Mouse (Mus musculus) neural tube, embryonic 14.5 days (tissue): ENCODE results near the gene Tbxa2r. TPM values are rescaled to one million over a fixed set of nuclear protein-coding genes. Genes with fewer than 3 reads are reported as not detected.

Experiments
- ATAC-seq: fragments of 200-750 bp; cut with Nextera tagmentation; 2 replicates; pipeline ENCODE4 v1.8.0; 2017; ENCODE audit warnings: low read depth, mild to moderate bottlenecking, moderate TSS enrichment, moderate library complexity
- H3K27ac ChIP-seq: fragments of 300-500 bp; sonication (generic); 2 replicates; pipeline ENCODE4 v1.5.1; 2014; ENCODE audit warnings: low read depth, mild to moderate bottlenecking, control low read depth, low read length, moderate library complexity, mixed read lengths
- H3K27me3 ChIP-seq: fragments of 300-500 bp; sonication (generic); 2 replicates; pipeline ENCODE4 v1.6.1; 2014; ENCODE audit warnings: low read length; ENCODE audit not compliant: control insufficient read depth, insufficient read depth
- H3K36me3 ChIP-seq: fragments of 300-500 bp; sonication (generic); 2 replicates; pipeline ENCODE4 v1.6.1; 2014; ENCODE audit warnings: low read length, mixed read lengths; ENCODE audit not compliant: control insufficient read depth, insufficient read depth
- H3K4me1 ChIP-seq: fragments of 300-500 bp; sonication (generic); 2 replicates; pipeline ENCODE4 v1.6.1; 2014; ENCODE audit warnings: low read length; ENCODE audit not compliant: control insufficient read depth, insufficient read depth
- H3K4me2 ChIP-seq: fragments of 300-500 bp; sonication (generic); 2 replicates; pipeline ENCODE4 v1.6.1; 2014; ENCODE audit warnings: mild to moderate bottlenecking, low read depth, low read length, control low read depth
- H3K4me3 ChIP-seq: fragments of 300-500 bp; sonication (generic); 2 replicates; pipeline ENCODE4 v1.5.1; 2014; ENCODE audit warnings: low read depth, low read length, control low read depth, mixed read lengths
- H3K9ac ChIP-seq: fragments of 300-500 bp; sonication (generic); replicated peaks from 2 replicates; pipeline ENCODE4 v1.6.1; 2014; ENCODE audit warnings: low read depth, mild to moderate bottlenecking, control low read depth, low read length, mixed read lengths
- H3K9me3 ChIP-seq: fragments of 300-500 bp; sonication (generic); 2 replicates; pipeline ENCODE4 v1.6.1; 2016; ENCODE audit warnings: low read length; ENCODE audit not compliant: control insufficient read depth
- WGBS: fragments of 180-500 bp; shearing (Covaris S2); extraction: QIAGEN DNeasy Blood & Tissue Kit; methylation state at CpG from one replicate; pipeline ENCODE4 v1.1.7; 2014; 5-methylcytosine and 5-hydroxymethylcytosine counted together
- polyA plus RNA-seq: library from polyadenylated mRNA; unstranded; fragments of >200 nt; fragmentation: Nextera tagmentation; extraction: Ambion mirVana; gene quantifications from 2 replicates; pipeline ENCODE4 v1.2.1, GENCODE M21; 2014

The Tbxa2r gene
- polyA plus RNA-seq, 1 experiment from 2014 or later = 1.9 TPM

GRCm38 (mm10) chr10:81365073-81365472, 36.5 kb downstream of the Tbxa2r start:
- Histone ChIP-seq H3K9ac (no peak overlapping the region), H3K36me3 (peaks cover 33% of the 10 kb centered on the region)

GRCm38 (mm10) chr10:81365672-81366476, 37.3 kb downstream of the Tbxa2r start, which contains the start of gene 4930404N11Rik:
Gene 4930404N11Rik (minus strand): TSS chr10:81365816.
- 14% methylated on average over 12 of the region's 12 CpGs for WGBS
- Histone ChIP-seq H3K36me3 (peaks cover 39% of the 10 kb centered on the region), H3K4me1 (peaks cover 10% of the 10 kb centered on the region; the same call in 1 of the 2 replicates), H3K27me3 (0 out of 2 replicates have a peak, but pooled peaks cover 3% of the 10 kb centered on the region), H3K9ac (no peak within 1 kb of the TSS), H3K4me2 (peak within 1 kb of the TSS; percentile 30; the same call in 1 of the 2 replicates), H3K4me3 (no peak within 1 kb of the TSS), H3K27ac (no peak within 1 kb of the TSS), H3K9me3 (no peaks in the 10 kb centered on the region)
- 0 out of 2 replicates have a peak, but pooled peaks have one; percentile 7 for ATAC-seq

More at GRCm38 (mm10) chr10:81365073-81365472, 36.5 kb downstream of the Tbxa2r start:
- Histone ChIP-seq H3K4me2 (no peak overlapping the region), H3K4me3 (no peak overlapping the region), H3K27ac (no peak overlapping the region), H3K9me3 (no peaks in the 10 kb centered on the region), H3K27me3 (0 out of 2 replicates have a peak, but pooled peaks cover 3% of the 10 kb centered on the region), H3K4me1 (peaks cover 12% of the 10 kb centered on the region; the same call in 1 of the 2 replicates)
- WGBS = 44% methylated on average over 4 of the region's 4 CpGs
- no peak; the same call in 1 of the 2 replicates for ATAC-seq

GRCm38 (mm10) chr10:81366477-81367206, 38.1 kb downstream of the Tbxa2r start:
- H3K36me3 ChIP-seq = peaks cover 39% of the 10 kb centered on the region
- H3K4me2 ChIP-seq = no peak overlapping the region
- no peak for ATAC-seq

GRCm38 (mm10) chr10:81367207-81367495, 38.6 kb downstream of the Tbxa2r start:
- H3K9ac ChIP-seq = no peak overlapping the region
- no peak for ATAC-seq
- no peaks in the 10 kb centered on the region for H3K9me3 ChIP-seq
- H3K36me3 ChIP-seq = peaks cover 39% of the 10 kb centered on the region
- WGBS = 50% methylated on average over 6 of the region's 6 CpGs
- 0 out of 2 replicates have a peak, but pooled peaks cover 3% of the 10 kb centered on the region for H3K27me3 ChIP-seq
- no peak overlapping the region for H3K4me2 ChIP-seq
- H3K27ac ChIP-seq = no peak overlapping the region
- H3K4me3 ChIP-seq = no peak overlapping the region
- peaks cover 10% of the 10 kb centered on the region; the same call in 1 of the 2 replicates for H3K4me1 ChIP-seq

More at GRCm38 (mm10) chr10:81366477-81367206, 38.1 kb downstream of the Tbxa2r start:
- H3K27me3 ChIP-seq = 0 out of 2 replicates have a peak, but pooled peaks cover 3% of the 10 kb centered on the region
- no peak overlapping the region for H3K27ac ChIP-seq
- 81% methylated on average over 6 of the region's 6 CpGs for WGBS
- peaks cover 10% of the 10 kb centered on the region; the same call in 1 of the 2 replicates for H3K4me1 ChIP-seq
- no peak overlapping the region for H3K4me3 ChIP-seq
- H3K9ac ChIP-seq = no peak overlapping the region
- H3K9me3 ChIP-seq = no peaks in the 10 kb centered on the region

- Histone ChIP-seq H3K4me1 (peaks cover 21% of the 10 kb centered on the region), H3K4me3 (no peak overlapping the region), H3K36me3 (peaks cover 8% of the 10 kb centered on the region; the same call in 1 of the 2 replicates), H3K27ac (no peak overlapping the region), H3K4me2 (no peak overlapping the region), H3K9me3 (no peaks in the 10 kb centered on the region), H3K27me3 (no peaks in the 10 kb centered on the region), H3K9ac (no peak overlapping the region)
- no peak for ATAC-seq
- WGBS = 92% methylated on average over 10 of the region's 10 CpGs
These were observed 46.8 kb downstream of the Tbxa2r start for GRCm38 (mm10) chr10:81375322-81375721.

GRCm38 (mm10) chr10:81376561-81377361, 48.2 kb downstream of the Tbxa2r start:
- Histone ChIP-seq H3K27me3 (no peaks in the 10 kb centered on the region), H3K9ac (no peak overlapping the region; the same call in 1 of the 2 replicates), H3K27ac (no peak overlapping the region), H3K4me3 (peak overlapping the region; percentile 75), H3K4me2 (peak overlapping the region; percentile 89), H3K9me3 (no peaks in the 10 kb centered on the region), H3K36me3 (peaks cover 4% of the 10 kb centered on the region; the same call in 1 of the 2 replicates), H3K4me1 (peaks cover 21% of the 10 kb centered on the region)
- no peak for ATAC-seq
- WGBS = 43% methylated on average over 6 of the region's 6 CpGs

- H3K4me2 ChIP-seq = peak overlapping the region; percentile 89
- H3K4me1 ChIP-seq = peaks cover 21% of the 10 kb centered on the region
- peak overlapping the region; percentile 79; the same call in 1 of the 2 replicates for H3K9ac ChIP-seq
- 65% methylated on average over 2 of the region's 2 CpGs for WGBS
- peak overlapping the region; percentile 75 for H3K4me3 ChIP-seq
- H3K9me3 ChIP-seq = no peaks in the 10 kb centered on the region
- no peak overlapping the region for H3K27ac ChIP-seq
- no peak for ATAC-seq
- H3K27me3 ChIP-seq = no peaks in the 10 kb centered on the region
- peaks cover 4% of the 10 kb centered on the region; the same call in 1 of the 2 replicates for H3K36me3 ChIP-seq
These were observed 48.8 kb downstream of the Tbxa2r start for GRCm38 (mm10) chr10:81377362-81377664.

- Histone ChIP-seq H3K9ac (peak within 1 kb of the TSS; percentile 79), H3K36me3 (peaks cover 4% of the 10 kb centered on the region; the same call in 1 of the 2 replicates), H3K4me2 (peak within 1 kb of the TSS; percentile 89), H3K4me3 (peak within 1 kb of the TSS; percentile 75), H3K27me3 (no peaks in the 10 kb centered on the region), H3K4me1 (peaks cover 21% of the 10 kb centered on the region), H3K27ac (peak within 1 kb of the TSS; percentile 79), H3K9me3 (no peaks in the 10 kb centered on the region)
- peak; percentile 52 for ATAC-seq
- WGBS = under 1% methylated on average over 58 of the region's 59 CpGs
These were observed 49.4 kb downstream of the Tbxa2r start, which contains the start of gene Fzr1 for GRCm38 (mm10) chr10:81377793-81378552. Gene Fzr1 (minus strand): TSS chr10:81378516.
